Mouse (Mus musculus): ENCODE data around the gene Zfp592. TPM values are rescaled to one million over a fixed set of nuclear protein-coding genes. Genes with fewer than 3 reads are reported as not detected.

The Zfp592 gene
- total and polyA plus RNA-seq, 3 experiments: 12.9 to 33.0 TPM; not detected in 1

GRCm38 (mm10) chr7:80992631-80992979 lies 876 bp upstream of the Zfp592 start:
- Histone ChIP-seq H3K4me1 (ENCODE audit: control insufficient read depth in 1 of 2, insufficient read depth in 2 of 2, low read length in 2 of 2) (peaks cover 30 to 34% of the 10 kb centered on the region in 2 experiments), H3K27me3 (ENCODE audit: control insufficient read depth in 1 of 2, insufficient read depth in 2 of 2, low read length in 2 of 2) (no peaks in the 10 kb centered on the region), H3K36me3 (ENCODE audit: control insufficient read depth in 1 of 2, insufficient read depth in 2 of 2, low read length in 2 of 2) (peaks cover 0 to 48% of the 10 kb centered on the region in 2 experiments; a peak in 2 of 4 replicates), H3K27ac (ENCODE audit: control insufficient read depth, low read depth, low read length) (no peak overlapping the region), H3K9me3 (replicated peaks; ENCODE audit: insufficient read depth, low read length) (no peaks in the 10 kb centered on the region), H3K4me3 (ENCODE audit: control insufficient read depth in 1 of 2, insufficient read depth in 1 of 2, low read depth in 2 of 2, low read length in 2 of 2) (peak overlapping the region; percentile 76 to 97), H3K9ac (ENCODE audit: control insufficient read depth, low read depth, low read length, poor library complexity, severe bottlenecking) (peak overlapping the region; percentile 98), H3K79me2 (ENCODE audit: control insufficient read depth, insufficient read depth, low read length, poor library complexity) (peaks cover 46% of the 10 kb centered on the region)
- no peak for DNase-seq (ENCODE audit: low read depth, low spot score)
- TF ChIP-seq HCFC1 (IDR thresholded peaks at IDR 0.05; ENCODE audit: low read depth, low read length) (no peak), MXI1 (IDR thresholded peaks at IDR 0.05; ENCODE audit: low read depth, low read length) (no peak), JUND (IDR thresholded peaks at IDR 0.05; ENCODE audit: low read depth, low read length) (no peak), NELFE (IDR thresholded peaks at IDR 0.05; ENCODE audit: low read depth, low read length) (no peak), SIN3A (IDR thresholded peaks at IDR 0.05; ENCODE audit: low read length) (no peak), MYC (IDR thresholded peaks at IDR 0.05; ENCODE audit: low read depth, low read length) (no peak), ETS1 (IDR thresholded peaks at IDR 0.05; ENCODE audit: low read depth, low read length) (no peak), POLR2AphosphoS5 (IDR thresholded peaks at IDR 0.05; ENCODE audit: borderline replicate concordance, low read depth, low read length) (no peak), E2F4 (IDR thresholded peaks at IDR 0.05; ENCODE audit: borderline replicate concordance, low read depth, low read length) (no peak), USF2 (IDR thresholded peaks at IDR 0.05; ENCODE audit: borderline replicate concordance in 1 of 2, insufficient read depth in 1 of 2, low read depth in 1 of 2, low read length in 2 of 2) (no peak), ELF1 (IDR thresholded peaks at IDR 0.05; ENCODE audit: low read depth, low read length) (no peak), MAFK (IDR thresholded peaks at IDR 0.05; ENCODE audit: borderline replicate concordance, low read depth, low read length) (no peak), CHD2 (IDR thresholded peaks at IDR 0.05; ENCODE audit: low read length) (no peak)

GRCm38 (mm10) chr7:80993834-80994662 lies 567 bp downstream of the Zfp592 start:
- H3K9me3 ChIP-seq (replicated peaks; ENCODE audit: insufficient read depth, low read length): no peaks in the 10 kb centered on the region
- peak overlapping the region; percentile 98 for H3K9ac ChIP-seq (ENCODE audit: control insufficient read depth, low read depth, low read length, poor library complexity, severe bottlenecking)
- DNase-seq (ENCODE audit: low read depth, low spot score): peak; percentile 50
- H3K36me3 ChIP-seq (ENCODE audit: control insufficient read depth in 1 of 2, insufficient read depth in 2 of 2, low read length in 2 of 2): peaks cover 4 to 47% of the 10 kb centered on the region in 2 experiments
- H3K27me3 ChIP-seq (ENCODE audit: control insufficient read depth in 1 of 2, insufficient read depth in 2 of 2, low read length in 2 of 2): no peaks in the 10 kb centered on the region
- H3K79me2 ChIP-seq (ENCODE audit: control insufficient read depth, insufficient read depth, low read length, poor library complexity): peaks cover 55% of the 10 kb centered on the region
- peak overlapping the region; percentile 88 for H3K27ac ChIP-seq (ENCODE audit: control insufficient read depth, low read depth, low read length)
- TF ChIP-seq RAD21 (IDR thresholded peaks at IDR 0.05; ENCODE audit: low read depth, low read length) (no peak), ZC3H11A (IDR thresholded peaks at IDR 0.05; ENCODE audit: low read depth, low read length) (no peak), TCF12 (IDR thresholded peaks at IDR 0.05; ENCODE audit: low read depth, low read length) (no peak), MXI1 (IDR thresholded peaks at IDR 0.05; ENCODE audit: low read depth, low read length) (peak; percentile 42; the same call in 1 of the 2 replicates), USF1 (IDR thresholded peaks at IDR 0.05; ENCODE audit: low read depth, low read length) (no peak), UBTF (IDR thresholded peaks at IDR 0.05; ENCODE audit: borderline replicate concordance, insufficient read depth, low read depth, low read length) (no peak), SIN3A (IDR thresholded peaks at IDR 0.05; ENCODE audit: low read length) (no peak), KAT2A (conservative IDR thresholded peaks at IDR 0.05; ENCODE audit: low read depth, low read length) (no peak), MEF2A (IDR thresholded peaks at IDR 0.05; ENCODE audit: extremely low read depth, insufficient replicate concordance, low read depth, low read length, poor library complexity, severe bottlenecking) (no peak), E2F4 (IDR thresholded peaks at IDR 0.05; ENCODE audit: borderline replicate concordance, low read depth, low read length) (no peak), POLR2AphosphoS5 (IDR thresholded peaks at IDR 0.05; ENCODE audit: borderline replicate concordance, low read depth, low read length) (no peak), TBP (IDR thresholded peaks at IDR 0.05; ENCODE audit: low read depth, low read length) (no peak), CTCF (IDR thresholded peaks at IDR 0.05 in 2 of 3, conservative IDR thresholded peaks at IDR 0.05 in 1 of 3; ENCODE audit: control insufficient read depth in 1 of 3, insufficient read depth in 1 of 3, low read depth in 2 of 3, low read length in 3 of 3, poor library complexity in 1 of 3, severe bottlenecking in 1 of 3) (0 out of 6 replicates have a peak, but pooled peaks of 1 of the 3 experiments have one; percentile 22), EP300 (IDR thresholded peaks at IDR 0.05; ENCODE audit: low read depth in 1 of 2, low read length in 2 of 2) (no peak)
- H3K4me3 ChIP-seq (ENCODE audit: control insufficient read depth in 1 of 2, insufficient read depth in 1 of 2, low read depth in 2 of 2, low read length in 2 of 2): peak overlapping the region; percentile 92 to 96
- H3K4me1 ChIP-seq (ENCODE audit: control insufficient read depth in 1 of 2, insufficient read depth in 2 of 2, low read length in 2 of 2): peaks cover 28 to 29% of the 10 kb centered on the region in 2 experiments

All from MEL (cell line).